Mouse (Mus musculus) embryonic facial prominence, embryonic 14.5 days (tissue): ENCODE data around the gene Abhd14b. TPM values are rescaled to one million over a fixed set of nuclear protein-coding genes. Genes with fewer than 3 reads are reported as not detected.

ENCODE experiments used
- ATAC-seq: fragments of 200-750 bp; cut with Nextera tagmentation; 2 replicates; pipeline ENCODE4 v1.8.0; 2017; ENCODE audit warnings: low read depth, moderate number of reproducible peaks, moderate TSS enrichment
- DNase-seq: peaks from one replicate; pipeline ENCODE4 v3.0.0-alpha.2; 2015; ENCODE audit warnings: low spot score
- H3K27ac ChIP-seq: fragments of 300-500 bp; sonication (generic); replicated peaks from 2 replicates; pipeline ENCODE4 v1.5.1; 2014; ENCODE audit warnings: low read depth, mild to moderate bottlenecking, low read length, moderate library complexity
- H3K27me3 ChIP-seq: fragments of 300-500 bp; sonication (generic); replicated peaks from 2 replicates; pipeline ENCODE4 v1.6.1; 2014; ENCODE audit warnings: low read length; ENCODE audit not compliant: control insufficient read depth, insufficient read depth
- H3K36me3 ChIP-seq: fragments of 300-500 bp; sonication (generic); 2 replicates; pipeline ENCODE4 v1.6.1; 2014; ENCODE audit warnings: low read length, mixed read lengths; ENCODE audit not compliant: control insufficient read depth, insufficient read depth
- H3K4me1 ChIP-seq: fragments of 300-500 bp; sonication (generic); 2 replicates; pipeline ENCODE4 v1.6.1; 2014; ENCODE audit warnings: antibody characterized with exemption, low read length; ENCODE audit not compliant: control insufficient read depth, insufficient read depth
- H3K4me2 ChIP-seq: fragments of 300-500 bp; sonication (generic); 2 replicates; pipeline ENCODE4 v1.6.1; 2014; ENCODE audit warnings: low read depth, mild to moderate bottlenecking, low read length, moderate library complexity, mixed read lengths
- H3K4me3 ChIP-seq: fragments of 300-500 bp; sonication (generic); 2 replicates; pipeline ENCODE4 v1.5.1; 2014; ENCODE audit warnings: low read depth, mild to moderate bottlenecking, low read length
- H3K9ac ChIP-seq: fragments of 300-500 bp; sonication (generic); 2 replicates; pipeline ENCODE4 v1.6.1; 2014; ENCODE audit warnings: low read depth, mild to moderate bottlenecking, low read length, moderate library complexity, mixed read lengths
- H3K9me3 ChIP-seq: fragments of 300-500 bp; sonication (generic); 2 replicates; pipeline ENCODE4 v1.6.1; 2016; ENCODE audit warnings: low read length; ENCODE audit not compliant: control insufficient read depth
- WGBS: fragments of 180-500 bp; shearing (Covaris S2); extraction: QIAGEN DNeasy Blood & Tissue Kit; methylation state at CpG from one replicate; pipeline ENCODE4 v1.1.7; 2014; 5-methylcytosine and 5-hydroxymethylcytosine counted together
- polyA plus RNA-seq: library from polyadenylated mRNA; unstranded; fragments of >200 nt; fragmentation: Nextera tagmentation; extraction: Ambion mirVana; gene quantifications from 2 replicates; pipeline ENCODE4 v1.2.1, GENCODE M21; 2014

Abhd14b gene
- 21.5 and 30.3 TPM in 2 replicates for polyA plus RNA-seq

DNA sequence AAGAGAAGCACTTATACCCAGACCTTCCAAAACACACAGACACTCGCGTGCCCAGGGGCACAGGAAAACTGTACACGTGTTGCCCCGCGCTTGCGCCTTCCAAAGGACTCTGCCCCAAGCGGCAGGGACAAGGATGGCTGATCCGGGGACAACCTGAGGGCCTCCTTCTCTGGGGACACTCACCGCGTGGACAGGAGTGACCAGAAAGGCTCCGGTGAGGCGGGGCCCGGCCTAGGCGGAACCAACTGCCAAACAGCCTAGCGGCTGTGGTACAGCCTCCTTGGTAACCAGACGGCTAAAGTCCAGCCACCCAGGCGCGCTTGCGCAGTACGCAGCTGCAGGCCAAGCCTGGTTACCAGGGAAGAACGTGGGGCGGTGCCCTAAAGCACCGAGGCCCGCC, at the start of gene Abhd14b, which contains the start of gene Abhd14a:
TSS of gene Abhd14b (plus strand) at position 112 of the 400 bp plus-strand sequence.
TSS of gene Abhd14a (minus strand) at position 331 of the 400 bp plus-strand sequence.
- Histone ChIP-seq H3K4me1 (peaks cover 42% of the 10 kb centered on the region), H3K4me3 (peak within 1 kb of the TSS; percentile 55), H3K9ac (peak within 1 kb of the TSS; percentile 69), H3K27me3 (no peaks in the 10 kb centered on the region), H3K27ac (peak within 1 kb of the TSS; percentile 77), H3K36me3 (0 out of 2 replicates have a peak, but pooled peaks cover under 1% of the 10 kb centered on the region), H3K4me2 (peak within 1 kb of the TSS; percentile 83), H3K9me3 (no peaks in the 10 kb centered on the region)
- ATAC-seq (peak; percentile 86), DNase-seq (peak; percentile 96)
- 0% methylated on average over 18 of the region's 24 CpGs for WGBS

DNA sequence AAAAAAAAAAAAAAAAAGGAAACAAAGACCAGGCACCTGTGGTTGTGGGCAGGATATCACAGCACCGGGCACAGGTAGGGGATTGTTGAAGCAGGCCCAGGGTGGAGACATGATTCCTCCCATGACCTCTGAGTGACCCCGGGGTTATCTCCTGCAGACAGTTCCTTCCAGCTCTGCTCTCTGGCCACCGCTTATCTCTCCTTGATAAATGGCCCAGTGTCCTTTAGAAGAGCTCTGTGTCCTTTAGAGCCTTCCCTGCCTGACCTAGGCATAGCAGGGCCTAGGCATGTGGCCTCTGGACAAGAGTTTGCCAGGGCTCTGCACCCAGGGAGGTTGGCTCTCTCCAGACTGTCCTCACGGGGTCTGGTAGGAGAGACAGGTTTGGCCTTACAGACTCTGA, 49.5 kb upstream of the Abhd14b start:
- H3K4me3 ChIP-seq: no peak overlapping the region
- no peaks in the 10 kb centered on the region for H3K36me3 ChIP-seq
- H3K4me2 ChIP-seq: no peak overlapping the region
- peaks cover 10% of the 10 kb centered on the region; the same call in 1 of the 2 replicates for H3K4me1 ChIP-seq
- WGBS: 81% methylated on average over 4 of the region's 4 CpGs
- H3K27ac ChIP-seq: no peak overlapping the region
- no peak for DNase-seq
- H3K27me3 ChIP-seq: no peaks in the 10 kb centered on the region
- H3K9me3 ChIP-seq: no peaks in the 10 kb centered on the region
- no peak overlapping the region for H3K9ac ChIP-seq
- ATAC-seq: no peak

DNA sequence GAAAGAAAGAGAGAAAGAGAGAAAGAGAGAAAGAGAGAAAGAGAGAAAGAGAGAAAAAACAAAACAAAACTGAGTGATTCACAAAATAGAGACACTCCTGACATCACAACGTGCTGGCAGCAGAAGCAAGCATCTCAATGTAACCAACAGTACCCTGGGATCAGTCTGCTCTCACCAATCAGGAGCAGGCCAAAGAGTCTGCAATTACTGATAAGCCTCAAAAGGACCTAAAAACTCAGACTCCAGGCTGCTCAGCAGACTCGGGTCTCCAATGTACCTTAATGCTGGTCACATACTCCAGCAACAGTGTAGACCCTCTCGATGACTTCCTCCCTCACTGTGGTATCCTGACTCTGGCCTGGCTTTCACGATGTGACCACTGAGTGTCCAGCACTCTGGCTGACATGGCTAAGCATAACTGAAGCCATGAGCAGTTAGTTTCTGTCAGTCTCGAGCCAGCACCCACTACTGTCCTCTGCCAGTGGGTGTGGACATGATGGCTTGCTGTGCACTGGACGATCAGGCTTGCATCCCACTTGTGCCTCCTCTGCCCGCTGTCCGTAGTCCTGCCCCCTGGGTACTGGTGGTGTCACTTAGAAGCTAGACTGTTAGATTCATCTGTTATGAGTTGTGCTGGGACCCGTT, 48.5 kb upstream of the Abhd14b start:
- DNase-seq: no peak
- Histone ChIP-seq H3K27me3 (no peaks in the 10 kb centered on the region), H3K4me2 (no peak overlapping the region), H3K27ac (no peak overlapping the region), H3K36me3 (no peaks in the 10 kb centered on the region), H3K4me3 (no peak overlapping the region), H3K4me1 (peaks cover 11% of the 10 kb centered on the region; the same call in 1 of the 2 replicates), H3K9me3 (no peaks in the 10 kb centered on the region), H3K9ac (no peak overlapping the region)
- WGBS: 73% methylated on average over 9 of the region's 9 CpGs
- ATAC-seq: no peak

DNA sequence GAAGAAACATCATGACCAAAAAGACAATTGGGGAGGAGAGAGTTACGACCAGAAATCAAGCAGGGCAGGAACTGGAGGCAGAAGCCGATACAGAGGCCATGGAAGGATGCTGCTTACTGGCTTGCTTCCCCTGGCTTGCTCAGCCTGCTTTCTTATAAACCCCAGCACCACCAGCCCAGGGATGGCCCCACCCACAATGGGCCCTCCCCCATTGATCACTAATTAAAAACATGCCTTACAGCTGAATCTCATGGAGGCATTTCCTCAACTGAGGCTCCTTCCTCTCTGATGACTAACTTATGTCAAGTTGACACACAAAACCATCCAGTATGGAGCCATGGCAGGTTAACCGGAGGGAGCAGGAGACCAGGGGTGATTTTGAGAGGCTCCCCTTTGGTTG, 47.5 kb upstream of the Abhd14b start:
- Histone ChIP-seq H3K9me3 (no peaks in the 10 kb centered on the region), H3K36me3 (no peaks in the 10 kb centered on the region), H3K9ac (no peak overlapping the region), H3K4me2 (no peak overlapping the region), H3K4me1 (peaks cover 6% of the 10 kb centered on the region; the same call in 1 of the 2 replicates), H3K4me3 (no peak overlapping the region), H3K27ac (no peak overlapping the region), H3K27me3 (no peaks in the 10 kb centered on the region)
- no peak for ATAC-seq
- WGBS: 65% methylated on average over 3 of the region's 3 CpGs
- no peak for DNase-seq

DNA sequence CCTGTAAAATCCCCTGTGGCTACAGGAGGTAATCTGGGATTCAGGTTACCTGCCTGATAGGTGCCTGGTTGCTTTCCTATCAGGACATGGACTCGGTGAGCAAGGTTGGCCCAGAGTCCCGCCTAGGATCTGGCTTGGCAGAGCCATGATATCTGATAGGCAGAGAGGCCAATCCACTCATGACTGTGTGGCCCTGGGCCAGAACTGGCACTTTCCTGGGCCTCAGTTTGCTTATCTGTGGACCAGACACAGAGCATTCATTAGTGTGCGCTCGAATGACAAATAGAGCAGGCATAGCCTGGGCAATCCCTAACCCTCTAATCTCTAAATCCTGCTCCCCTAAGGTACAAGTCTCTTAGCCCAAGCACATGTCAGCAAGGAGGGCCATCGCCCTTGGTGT, 45.1 kb upstream of the Abhd14b start:
- no peaks in the 10 kb centered on the region for H3K36me3 ChIP-seq
- H3K9ac ChIP-seq: no peak overlapping the region
- no peaks in the 10 kb centered on the region for H3K27me3 ChIP-seq
- no peak overlapping the region for H3K27ac ChIP-seq
- DNase-seq: no peak
- 71% methylated on average over 5 of the region's 5 CpGs for WGBS
- no peak overlapping the region for H3K4me2 ChIP-seq
- H3K9me3 ChIP-seq: no peaks in the 10 kb centered on the region
- peak; percentile 8; the same call in 1 of the 2 replicates for ATAC-seq
- no peak overlapping the region for H3K4me3 ChIP-seq
- 0 out of 2 replicates have a peak, but pooled peaks cover 6% of the 10 kb centered on the region for H3K4me1 ChIP-seq

DNA sequence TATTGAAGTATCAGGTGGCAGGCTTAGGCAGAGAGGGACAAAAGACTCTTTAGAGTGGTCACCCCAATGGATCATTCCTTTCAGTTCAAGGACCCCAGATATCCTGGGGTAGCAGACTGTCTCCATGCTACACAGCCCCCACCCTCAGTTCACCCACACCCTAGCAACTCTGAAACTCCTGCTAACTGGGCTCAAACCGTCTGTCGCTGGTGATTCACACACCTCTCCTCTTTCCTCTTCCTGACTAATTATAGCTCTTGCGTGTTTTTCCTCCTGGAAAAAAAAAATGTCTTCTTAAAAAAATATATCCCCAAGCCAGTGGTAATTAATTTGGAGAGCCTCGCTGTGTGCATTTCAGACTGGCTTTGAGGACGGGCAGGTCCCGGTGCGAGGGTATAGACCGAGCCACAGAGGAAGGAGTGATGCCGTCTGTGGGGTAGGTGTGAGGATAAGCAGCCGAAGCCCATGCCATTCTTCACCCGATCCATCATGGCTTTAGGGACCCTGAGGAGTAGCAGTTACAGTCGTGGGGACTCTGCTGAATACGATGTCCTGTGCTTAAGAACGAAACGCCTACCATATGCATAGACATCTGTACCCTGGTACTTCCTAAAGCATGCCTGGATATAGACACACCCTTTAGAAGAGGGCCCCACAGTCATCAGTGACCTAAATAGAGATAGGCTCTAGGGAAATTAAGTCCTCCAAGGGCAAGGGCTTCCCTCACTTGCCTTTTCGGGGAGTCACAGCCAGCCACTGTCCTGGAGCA, 44.5 kb upstream of the Abhd14b start:
- Histone ChIP-seq H3K36me3 (no peaks in the 10 kb centered on the region), H3K9me3 (no peaks in the 10 kb centered on the region), H3K4me2 (no peak overlapping the region), H3K9ac (no peak overlapping the region), H3K4me3 (no peak overlapping the region), H3K27me3 (no peaks in the 10 kb centered on the region), H3K27ac (no peak overlapping the region), H3K4me1 (0 out of 2 replicates have a peak, but pooled peaks cover 6% of the 10 kb centered on the region)
- 67% methylated on average over 16 of the region's 16 CpGs for WGBS
- ATAC-seq (no peak), DNase-seq (no peak)

DNA sequence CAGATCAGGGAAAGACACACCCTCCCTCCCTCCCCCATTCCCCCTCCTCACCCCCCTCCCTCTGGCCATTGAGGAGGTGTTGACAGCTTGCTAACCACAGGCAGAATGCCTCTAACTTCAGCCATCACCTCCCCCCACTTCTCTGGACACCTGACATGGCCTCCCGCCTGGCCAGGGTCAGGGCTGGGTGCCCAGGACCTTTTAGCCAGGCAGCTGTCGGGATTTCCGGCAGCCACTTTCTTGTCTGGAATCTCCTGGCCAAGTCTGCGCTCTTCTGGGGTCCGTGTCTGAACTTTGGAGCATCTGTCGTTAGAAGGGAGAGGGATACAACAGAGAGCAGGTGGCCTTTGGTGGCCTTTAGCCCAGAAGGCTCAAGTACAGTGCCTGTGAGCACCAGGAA, 42.0 kb upstream of the Abhd14b start:
- ATAC-seq (peak; percentile 38; the same call in 1 of the 2 replicates), DNase-seq (peak; percentile 62)
- H3K9ac ChIP-seq: no peak overlapping the region
- H3K4me2 ChIP-seq: no peak overlapping the region
- H3K4me3 ChIP-seq: no peak overlapping the region
- H3K4me1 ChIP-seq: 0 out of 2 replicates have a peak, but pooled peaks cover 6% of the 10 kb centered on the region
- H3K27me3 ChIP-seq: no peaks in the 10 kb centered on the region
- no peak overlapping the region for H3K27ac ChIP-seq
- 42% methylated on average over 6 of the region's 6 CpGs for WGBS
- H3K36me3 ChIP-seq: no peaks in the 10 kb centered on the region
- no peaks in the 10 kb centered on the region for H3K9me3 ChIP-seq

DNA sequence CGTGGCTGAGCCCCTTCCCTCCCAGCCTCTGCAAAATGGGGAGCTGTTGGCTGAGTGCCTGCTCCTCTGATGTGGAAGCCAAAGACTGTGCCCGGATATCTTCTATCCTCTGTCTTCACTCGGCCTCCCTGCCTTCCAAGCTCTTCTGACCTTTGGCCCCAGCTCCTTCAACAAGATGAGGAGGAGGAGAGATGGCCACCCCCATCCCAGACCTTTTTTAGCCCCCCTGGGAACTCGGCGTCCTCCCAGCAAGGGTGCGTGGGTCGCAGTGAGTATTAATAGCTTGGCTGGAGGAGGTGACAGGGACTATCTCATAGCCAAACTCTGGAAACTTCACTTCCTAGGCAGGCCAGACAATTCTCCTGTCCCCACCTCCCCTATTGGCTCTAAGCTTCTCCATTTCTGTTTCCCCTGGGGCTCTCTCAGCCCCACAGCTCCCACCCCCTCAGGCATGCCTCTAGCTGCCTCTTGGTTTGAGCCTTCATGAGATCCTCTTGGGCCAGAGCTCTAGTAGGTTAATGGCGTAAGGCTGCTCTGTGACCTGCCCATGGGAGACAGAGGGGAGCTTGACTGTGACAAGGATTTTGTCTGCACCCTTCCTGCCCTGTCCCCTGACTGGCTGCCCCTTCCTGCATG, 40.7 kb upstream of the Abhd14b start:
- no peak overlapping the region for H3K27ac ChIP-seq
- DNase-seq (no peak), ATAC-seq (no peak)
- no peak overlapping the region for H3K4me3 ChIP-seq
- H3K9me3 ChIP-seq: no peaks in the 10 kb centered on the region
- H3K36me3 ChIP-seq: no peaks in the 10 kb centered on the region
- no peaks in the 10 kb centered on the region for H3K27me3 ChIP-seq
- H3K4me1 ChIP-seq: 0 out of 2 replicates have a peak, but pooled peaks cover 10% of the 10 kb centered on the region
- no peak overlapping the region for H3K9ac ChIP-seq
- H3K4me2 ChIP-seq: no peak overlapping the region
- WGBS: 56% methylated on average over 8 of the region's 8 CpGs
